Mouse (Mus musculus) CH12.LX (cell line): ENCODE results near the gene Gls2. TPM values are rescaled to one million over a fixed set of nuclear protein-coding genes. Genes with fewer than 3 reads are reported as not detected.

Source experiments
- DNase-seq: peaks from one replicate; pipeline ENCODE4 v3.0.0-alpha.2; 2013; ENCODE audit errors: extremely low read depth
- H3K27ac ChIP-seq: 2 replicates; pipeline ENCODE4 v1.5.1; 2012; ENCODE audit warnings: low read depth, mild to moderate bottlenecking, control low read depth, moderate library complexity; ENCODE audit not compliant: insufficient read depth
- H3K27me3 ChIP-seq: replicated peaks from 2 replicates; pipeline ENCODE3; 2012; ENCODE audit warnings: inconsistent platforms
- H3K36me3 ChIP-seq, 2 experiments: replicated peaks in 1 of 2; 2 replicates each; pipeline versions ENCODE3 to v1.6.1; 2012; ENCODE audit warnings: inconsistent platforms in 1 of 2, low read length in 1 of 2, mild to moderate bottlenecking in 1 of 2, mixed read lengths in 1 of 2, moderate library complexity in 1 of 2; ENCODE audit not compliant: control insufficient read depth in 1 of 2, insufficient read depth in 1 of 2
- H3K4me1 ChIP-seq, 2 experiments: 2 replicates each; pipeline ENCODE4 v1.6.1; 2012; ENCODE audit warnings: inconsistent platforms in 1 of 2, moderate library complexity in 1 of 2; ENCODE audit not compliant: insufficient read depth in 2 of 2, control insufficient read depth in 1 of 2
- H3K4me2 ChIP-seq: 2 replicates; pipeline ENCODE4 v1.6.1; 2012; ENCODE audit warnings: low read depth, mild to moderate bottlenecking, control low read depth; ENCODE audit not compliant: poor library complexity, insufficient read depth, severe bottlenecking
- H3K4me3 ChIP-seq, 3 experiments: fragments of 150-350 bp in 1 of 3; sonication (generic) in 1 of 3; replicated peaks in 1 of 3; 2 replicates each; pipeline versions ENCODE3 to v1.5.1; 2011 to 2012; ENCODE audit warnings: low read depth in 2 of 3, low read length in 2 of 3, mild to moderate bottlenecking in 2 of 3, moderate library complexity in 2 of 3, control low read depth in 1 of 3, improper control_type of control experiment in 1 of 3, inconsistent platforms in 1 of 3, mixed read lengths in 1 of 3; ENCODE audit not compliant: poor library complexity in 1 of 3
- H3K79me2 ChIP-seq: replicated peaks from 2 replicates; pipeline ENCODE4 v1.6.1; 2012; ENCODE audit warnings: mild to moderate bottlenecking, moderate library complexity; ENCODE audit not compliant: control insufficient read depth, poor library complexity, insufficient read depth, severe bottlenecking; ENCODE audit errors: extremely low read depth
- H3K9ac ChIP-seq: 2 replicates; pipeline ENCODE4 v1.6.1; 2012; ENCODE audit warnings: low read depth, mild to moderate bottlenecking, control low read depth, moderate library complexity; ENCODE audit not compliant: insufficient read depth
- H3K9me3 ChIP-seq: replicated peaks from 2 replicates; pipeline ENCODE3; 2012; ENCODE audit warnings: low read length, inconsistent platforms, mixed read lengths
- CHD2 ChIP-seq: IDR thresholded peaks from 2 replicates; pipeline ENCODE4 v1.6.1; 2011; ENCODE audit warnings: low read length, improper control_type of control experiment
- E2F4 ChIP-seq: IDR thresholded peaks from 2 replicates; pipeline ENCODE4 v1.6.1; 2011; ENCODE audit warnings: low read depth, low read length, improper control_type of control experiment; ENCODE audit not compliant: insufficient replicate concordance
- EP300 ChIP-seq: IDR thresholded peaks from 2 replicates; pipeline ENCODE4 v1.6.1; 2011; ENCODE audit warnings: low read length, improper control_type of control experiment
- ETS1 ChIP-seq: conservative IDR thresholded peaks from 2 replicates; pipeline ENCODE4 v1.6.1; 2012; ENCODE audit warnings: low read depth, mild to moderate bottlenecking, inconsistent platforms, low read length, improper control_type of control experiment, moderate library complexity
- GABPA ChIP-seq: IDR thresholded peaks from 2 replicates; pipeline ENCODE4 v1.6.1; 2012; ENCODE audit warnings: low read depth, low read length, improper control_type of control experiment, inconsistent platforms; ENCODE audit not compliant: insufficient replicate concordance
- HCFC1 ChIP-seq: IDR thresholded peaks from 2 replicates; pipeline ENCODE4 v1.6.1; 2012; ENCODE audit warnings: low read depth, mild to moderate bottlenecking, inconsistent platforms, low read length, improper control_type of control experiment
- JUN ChIP-seq: IDR thresholded peaks from 2 replicates; pipeline ENCODE4 v1.6.1; 2011; ENCODE audit warnings: low read depth, mild to moderate bottlenecking, low read length, improper control_type of control experiment, moderate library complexity; ENCODE audit not compliant: insufficient read depth
- JUND ChIP-seq: conservative IDR thresholded peaks from 2 replicates; pipeline ENCODE4 v1.6.1; 2011; ENCODE audit warnings: low read depth, low read length, improper control_type of control experiment
- KAT2A ChIP-seq: IDR thresholded peaks from 2 replicates; pipeline ENCODE4 v1.6.1; 2012; ENCODE audit warnings: low read length, improper control_type of control experiment, inconsistent platforms; ENCODE audit not compliant: insufficient replicate concordance
- MAFK ChIP-seq: IDR thresholded peaks from 2 replicates; pipeline ENCODE4 v1.6.1; 2011; ENCODE audit warnings: low read length, improper control_type of control experiment; ENCODE audit not compliant: insufficient replicate concordance
- MAZ ChIP-seq: IDR thresholded peaks from 2 replicates; pipeline ENCODE4 v1.6.1; 2012; ENCODE audit warnings: low read depth, mild to moderate bottlenecking, inconsistent platforms, low read length, improper control_type of control experiment, moderate library complexity
- MXI1 ChIP-seq: IDR thresholded peaks from 2 replicates; pipeline ENCODE4 v1.6.1; 2011; ENCODE audit warnings: mild to moderate bottlenecking, low read depth, low read length, improper control_type of control experiment
- NELFE ChIP-seq: IDR thresholded peaks from 2 replicates; pipeline ENCODE4 v1.6.1; 2011; ENCODE audit warnings: low read depth, low read length, improper control_type of control experiment
- NRF1 ChIP-seq: IDR thresholded peaks from 2 replicates; pipeline ENCODE4 v1.6.1; 2014; ENCODE audit warnings: low read depth, mild to moderate bottlenecking, inconsistent platforms, low read length, improper control_type of control experiment, moderate library complexity
- PAX5 ChIP-seq: IDR thresholded peaks from 2 replicates; pipeline ENCODE4 v1.6.1; 2012; ENCODE audit warnings: low read length, inconsistent platforms, mixed read lengths
- RCOR1 ChIP-seq: conservative IDR thresholded peaks from 2 replicates; pipeline ENCODE4 v1.6.1; 2012; ENCODE audit warnings: low read depth, mild to moderate bottlenecking, inconsistent platforms, low read length, improper control_type of control experiment
- SIN3A ChIP-seq: IDR thresholded peaks from 2 replicates; pipeline ENCODE4 v1.6.1; 2012; ENCODE audit warnings: low read length, improper control_type of control experiment, inconsistent platforms
- SMC3 ChIP-seq: IDR thresholded peaks from 2 replicates; pipeline ENCODE4 v1.6.1; 2011; ENCODE audit warnings: low read depth, low read length, improper control_type of control experiment
- TBP ChIP-seq: conservative IDR thresholded peaks from 2 replicates; pipeline ENCODE4 v1.6.1; 2011; ENCODE audit warnings: low read depth, low read length, improper control_type of control experiment
- TCF12 ChIP-seq: IDR thresholded peaks from 2 replicates; pipeline ENCODE4 v1.6.1; 2014; ENCODE audit warnings: low read depth, mild to moderate bottlenecking, inconsistent platforms, low read length, improper control_type of control experiment
- UBTF ChIP-seq: IDR thresholded peaks from 2 replicates; pipeline ENCODE4 v1.6.1; 2012; ENCODE audit warnings: low read depth, mild to moderate bottlenecking, inconsistent platforms, low read length, improper control_type of control experiment, moderate library complexity
- USF1 ChIP-seq: IDR thresholded peaks from 2 replicates; pipeline ENCODE4 v1.6.1; 2014; ENCODE audit warnings: low read depth, mild to moderate bottlenecking, inconsistent platforms, low read length, improper control_type of control experiment
- USF2 ChIP-seq: conservative IDR thresholded peaks from 2 replicates; pipeline ENCODE4 v1.6.1; 2011; ENCODE audit warnings: low read depth, low read length, improper control_type of control experiment
- ZC3H11A ChIP-seq: IDR thresholded peaks from 2 replicates; pipeline ENCODE4 v1.6.1; 2012; ENCODE audit warnings: low read depth, mild to moderate bottlenecking, inconsistent platforms, low read length, improper control_type of control experiment
- ZKSCAN1 ChIP-seq: IDR thresholded peaks from 2 replicates; pipeline ENCODE4 v1.6.1; 2012; ENCODE audit warnings: low read depth, inconsistent platforms, low read length, improper control_type of control experiment, borderline replicate concordance
- ZMIZ1 ChIP-seq: IDR thresholded peaks from 2 replicates; pipeline ENCODE4 v1.6.1; 2012; ENCODE audit warnings: low read depth, mild to moderate bottlenecking, inconsistent platforms, low read length, improper control_type of control experiment
- ZNF384 ChIP-seq: IDR thresholded peaks from 2 replicates; pipeline ENCODE4 v1.6.1; 2012; ENCODE audit warnings: low read depth, low read length, improper control_type of control experiment, inconsistent platforms
- dilution Hi-C: fragments of 300-500 bp; cut with MboI; formaldehyde crosslinking; loops from 2 replicates; pipeline ENCODE4 v1.14.3; 2020; ENCODE audit warnings: low sequenced_read_pairs; ENCODE audit not compliant: extremely low pct_unique_long_range_greater_than_20kb, extremely low pct_ligation_motif_present
- in situ Hi-C: fragments of 300-500 bp; cut with MboI; formaldehyde crosslinking; loops from 3 replicates; pipeline ENCODE4 v1.14.3; 2019; ENCODE audit warnings: low sequenced_read_pairs, low pct_ligation_motif_present, low pct_unique_long_range_greater_than_20kb, mixed read lengths
- polyA plus RNA-seq: library from polyadenylated mRNA; unstranded; fragments of >175 nt; gene quantifications from 2 replicates; pipeline ENCODE4 v1.2.1, GENCODE M21; 2012; ENCODE audit warnings: low read depth; ENCODE audit not compliant: insufficient read length
- total RNA-seq, 2 experiments: library from RNA; depleted of rRNA; stranded (reverse); fragments of 300-350 nt in 1 of 2; fragments of >200 nt in 1 of 2; gene quantifications; 2 replicates each; pipeline ENCODE4 v1.2.3; 2012 to 2014

Gene Gls2
- total and polyA plus RNA-seq, 3 experiments = 0.86 to 2.2 (median 1.9) TPM

GRCm38 (mm10) chr10:128144961-128145360 is 49.3 kb upstream of the Gls2 start:
- Histone ChIP-seq H3K79me2 (no peaks in the 10 kb centered on the region), H3K4me2 (no peak overlapping the region), H3K4me1 (peaks cover 0 to 12% of the 10 kb centered on the region in 2 experiments; a peak in 2 of 4 replicates), H3K27me3 (no peaks in the 10 kb centered on the region), H3K36me3 (peaks cover 21 to 63% of the 10 kb centered on the region in 2 experiments), H3K4me3 (no peak overlapping the region), H3K9me3 (no peaks in the 10 kb centered on the region), H3K9ac (no peak overlapping the region), H3K27ac (no peak overlapping the region)
- no peak for DNase-seq
- no peak for TF ChIP-seq GABPA
- no peak for TF ChIP-seq CHD2
- TF ChIP-seq JUN = no peak
- no peak for TF ChIP-seq EP300
- no peak for TF ChIP-seq UBTF
- TF ChIP-seq ZC3H11A = no peak
- TF ChIP-seq SIN3A = no peak
- TF ChIP-seq ETS1 = no peak
- TF ChIP-seq RCOR1 = no peak
- TF ChIP-seq NELFE = no peak
- no peak for TF ChIP-seq JUND
- no peak for TF ChIP-seq ZNF384
- no peak for TF ChIP-seq PAX5
- TF ChIP-seq TBP = no peak
- TF ChIP-seq KAT2A = no peak
- no peak for TF ChIP-seq MAFK
- in situ Hi-C loops = loop anchor here (5.0 to 10.0 kb wide), 2 partner anchors 42 to 50 kb away; partner anchors contain the start of gene Baz2a
- dilution Hi-C loops = no loop called here

- H3K4me3 ChIP-seq = no peak overlapping the region
- no peaks in the 10 kb centered on the region for H3K9me3 ChIP-seq
- no peak for DNase-seq
- H3K9ac ChIP-seq = peak overlapping the region; percentile 57
- no peak overlapping the region for H3K27ac ChIP-seq
- H3K4me2 ChIP-seq = peak overlapping the region; percentile 51
- peaks cover 19 to 48% of the 10 kb centered on the region in 2 experiments for H3K36me3 ChIP-seq
- H3K27me3 ChIP-seq = no peaks in the 10 kb centered on the region
- TF ChIP-seq SMC3 (no peak), HCFC1 (no peak), UBTF (no peak), ZMIZ1 (no peak), MAFK (no peak), ZC3H11A (no peak), ZNF384 (no peak), MXI1 (no peak), TCF12 (no peak), JUND (no peak), RCOR1 (no peak), NRF1 (no peak), MAZ (no peak), USF1 (no peak), USF2 (no peak), E2F4 (no peak), EP300 (no peak), ZKSCAN1 (no peak), NELFE (no peak)
- peaks cover 0 to 16% of the 10 kb centered on the region in 2 experiments; a peak in 2 of 4 replicates for H3K4me1 ChIP-seq
- dilution Hi-C loops = no loop called here
- in situ Hi-C loops = loop anchor here (5.0 to 10.0 kb wide), 2 partner anchors 38 to 54 kb away; partner anchors contain the start of gene Baz2a
- H3K79me2 ChIP-seq = peaks cover under 1% of the 10 kb centered on the region; the same call in 1 of the 2 replicates
Measured at GRCm38 (mm10) chr10:128148789-128149365, 45.4 kb upstream of the Gls2 start.
